Mouse (Mus musculus) ES-Bruce4 (cell line): ENCODE results near the gene Hoxa4. TPM values are rescaled to one million over a fixed set of nuclear protein-coding genes. Genes with fewer than 3 reads are reported as not detected.

ENCODE experiments used
- H3K27ac ChIP-seq: 2 replicates; pipeline ENCODE4 v1.5.1; 2012; ENCODE audit warnings: low read length, inconsistent platforms; ENCODE audit not compliant: insufficient read depth
- H3K27me3 ChIP-seq: 2 replicates; pipeline ENCODE4 v1.6.1; 2012; ENCODE audit warnings: mild to moderate bottlenecking, low read length, inconsistent platforms; ENCODE audit not compliant: control insufficient read depth, poor library complexity, insufficient read depth, severe bottlenecking
- H3K36me3 ChIP-seq: 2 replicates; pipeline ENCODE4 v1.6.1; 2012; ENCODE audit warnings: inconsistent platforms, mild to moderate bottlenecking, low read length, moderate library complexity; ENCODE audit not compliant: control insufficient read depth, poor library complexity, insufficient read depth, severe bottlenecking
- H3K4me1 ChIP-seq: one replicate; pipeline ENCODE4 v1.8.1; 2011; ENCODE audit warnings: low read length; ENCODE audit not compliant: control insufficient read depth, insufficient read depth
- H3K4me3 ChIP-seq: 2 replicates; pipeline ENCODE4 v1.5.1; 2011; ENCODE audit warnings: low read depth, mild to moderate bottlenecking, low read length
- H3K9ac ChIP-seq: 2 replicates; pipeline ENCODE4 v1.6.1; 2012; ENCODE audit warnings: low read depth, mild to moderate bottlenecking, inconsistent platforms; ENCODE audit not compliant: poor library complexity, severe bottlenecking
- H3K9me3 ChIP-seq: replicated peaks from 2 replicates; pipeline ENCODE4 v1.6.1; 2012; ENCODE audit warnings: mild to moderate bottlenecking, low read length, inconsistent platforms; ENCODE audit not compliant: control insufficient read depth, poor library complexity, insufficient read depth, severe bottlenecking
- CTCF ChIP-seq: IDR thresholded peaks from one replicate; pipeline ENCODE4 v1.8.1; 2011; ENCODE audit warnings: low read depth, low read length
- EP300 ChIP-seq: IDR thresholded peaks from 2 replicates; pipeline ENCODE4 v1.6.1; 2011; ENCODE audit warnings: low read depth, low read length; ENCODE audit not compliant: insufficient read depth
- POLR2A ChIP-seq: IDR thresholded peaks from one replicate; pipeline ENCODE4 v1.8.1; 2011; ENCODE audit warnings: low read length; ENCODE audit not compliant: insufficient read depth
- polyA plus RNA-seq: library from polyadenylated mRNA; stranded (reverse); fragments of >200 nt; gene quantifications from 2 replicates; pipeline ENCODE4 v1.2.4, GENCODE M21; 2011; ENCODE audit warnings: low read depth; ENCODE audit not compliant: missing spikeins, insufficient read depth, insufficient read length

The Hoxa4 gene
- polyA plus RNA-seq, 1 experiment, result not detected

- peak overlapping the region; percentile 9 for H3K9ac ChIP-seq
- TF ChIP-seq POLR2A (no peak), CTCF (no peak), EP300 (no peak)
- H3K27ac ChIP-seq, result no peak overlapping the region
- no peaks in the 10 kb centered on the region for H3K9me3 ChIP-seq
- peaks cover 37% of the 10 kb centered on the region for H3K27me3 ChIP-seq
- H3K4me1 ChIP-seq, result no peaks in the 10 kb centered on the region
- H3K4me3 ChIP-seq, result peak overlapping the region; percentile 29
- H3K36me3 ChIP-seq, result no peaks in the 10 kb centered on the region
Observed at GRCm38 (mm10) chr6:52208868-52209684, 17.5 kb upstream of the Hoxa4 start.

GRCm38 (mm10) chr6:52208072-52208867, 16.7 kb upstream of the Hoxa4 start, which contains the start of gene Hoxa6:
Gene Hoxa6 (minus strand): TSS chr6:52208722.
- Histone ChIP-seq H3K36me3 (no peaks in the 10 kb centered on the region), H3K27me3 (peaks cover 34% of the 10 kb centered on the region), H3K9ac (peak within 1 kb of the TSS; percentile 9), H3K4me3 (peak within 1 kb of the TSS; percentile 31), H3K4me1 (no peaks in the 10 kb centered on the region), H3K27ac (no peak within 1 kb of the TSS), H3K9me3 (no peaks in the 10 kb centered on the region)
- no peak for TF ChIP-seq POLR2A
- no peak for TF ChIP-seq EP300
- TF ChIP-seq CTCF, result no peak

GRCm38 (mm10) chr6:52207684-52207976, 16.1 kb upstream of the Hoxa4 start:
- Histone ChIP-seq H3K4me1 (no peaks in the 10 kb centered on the region), H3K9me3 (no peaks in the 10 kb centered on the region), H3K27me3 (peaks cover 32% of the 10 kb centered on the region), H3K36me3 (no peaks in the 10 kb centered on the region), H3K4me3 (no peak overlapping the region), H3K27ac (no peak overlapping the region), H3K9ac (no peak overlapping the region)
- TF ChIP-seq EP300, result no peak
- TF ChIP-seq CTCF, result no peak
- TF ChIP-seq POLR2A, result no peak

- H3K27me3 ChIP-seq, result peaks cover 30% of the 10 kb centered on the region
Observed at GRCm38 (mm10) chr6:52206882-52207683, 15.5 kb upstream of the Hoxa4 start.

GRCm38 (mm10) chr6:52205638-52206621, 14.4 kb upstream of the Hoxa4 start:
- Histone ChIP-seq H3K4me3 (peak overlapping the region; percentile 7; the same call in 1 of the 2 replicates), H3K9ac (0 out of 2 replicates have a peak overlapping the region, but pooled peaks have one; percentile 4), H3K9me3 (no peaks in the 10 kb centered on the region), H3K27me3 (peaks cover 38% of the 10 kb centered on the region), H3K27ac (no peak overlapping the region), H3K36me3 (no peaks in the 10 kb centered on the region), H3K4me1 (no peaks in the 10 kb centered on the region)
- TF ChIP-seq POLR2A (no peak), CTCF (no peak), EP300 (no peak)

More at GRCm38 (mm10) chr6:52206882-52207683, 15.5 kb upstream of the Hoxa4 start:
- Histone ChIP-seq H3K36me3 (no peaks in the 10 kb centered on the region), H3K27ac (no peak overlapping the region), H3K9ac (no peak overlapping the region), H3K4me3 (no peak overlapping the region), H3K4me1 (no peaks in the 10 kb centered on the region), H3K9me3 (no peaks in the 10 kb centered on the region)
- TF ChIP-seq EP300 (no peak), POLR2A (no peak), CTCF (no peak)
